Mouse (Mus musculus): Measurements from ENCODE around the gene Stx1a.

GRCm38 (mm10) chr5:135075655-135076054 lies 52.4 kb downstream of the Stx1a start:
- TF ChIP-seq CTCF (conservative IDR thresholded peaks at IDR 0.05; ENCODE audit: insufficient read depth, insufficient read length, low read depth, low read length) (peak; percentile 27; the same call in 1 of the 2 replicates), POLR2A (IDR thresholded peaks at IDR 0.05; ENCODE audit: low read depth, low read length) (no peak)
